Mouse (Mus musculus): Measurements from ENCODE around the gene Rbms1.

Gene Rbms1

DNA sequence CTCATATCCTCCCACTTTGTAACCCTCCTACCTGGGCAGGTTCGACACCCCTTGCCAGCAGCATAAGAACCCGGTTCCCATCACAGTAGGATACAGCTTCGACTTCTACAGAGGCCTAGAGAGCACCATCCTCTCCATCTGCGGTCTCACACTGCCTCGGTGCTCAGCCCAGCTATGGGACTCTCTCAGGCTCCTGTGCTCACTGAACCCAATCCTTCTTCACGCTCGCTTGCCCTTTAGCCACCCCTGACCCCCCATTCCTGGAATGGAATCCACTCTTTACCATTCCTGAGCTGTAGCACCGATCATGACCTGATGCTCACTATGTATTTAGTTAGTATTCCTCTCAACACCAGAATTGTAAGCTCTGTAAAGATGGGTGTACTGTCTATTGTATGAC is 257.6 kb downstream of the Rbms1 start:
- DNase-seq, result no peak

DNA sequence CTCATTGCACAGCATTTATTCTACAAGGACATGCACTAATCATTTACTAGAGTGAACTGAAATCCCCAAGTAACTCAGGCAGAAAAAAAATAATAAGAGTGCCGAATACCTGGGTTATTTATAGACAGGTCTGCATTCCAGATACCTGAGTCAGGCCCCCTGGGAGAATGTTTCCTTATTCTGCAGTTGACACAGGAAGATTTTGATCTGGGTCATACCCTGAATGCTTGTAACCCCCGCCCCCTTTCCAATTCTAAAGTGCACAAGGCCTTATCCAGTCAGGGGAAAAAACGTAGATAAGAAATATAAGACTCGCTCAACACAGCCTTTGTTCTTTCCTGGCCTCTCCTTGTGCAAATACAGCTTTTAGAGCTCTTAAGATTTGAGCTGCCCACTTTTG is 259.7 kb downstream of the Rbms1 start:
- no peak for DNase-seq

DNA sequence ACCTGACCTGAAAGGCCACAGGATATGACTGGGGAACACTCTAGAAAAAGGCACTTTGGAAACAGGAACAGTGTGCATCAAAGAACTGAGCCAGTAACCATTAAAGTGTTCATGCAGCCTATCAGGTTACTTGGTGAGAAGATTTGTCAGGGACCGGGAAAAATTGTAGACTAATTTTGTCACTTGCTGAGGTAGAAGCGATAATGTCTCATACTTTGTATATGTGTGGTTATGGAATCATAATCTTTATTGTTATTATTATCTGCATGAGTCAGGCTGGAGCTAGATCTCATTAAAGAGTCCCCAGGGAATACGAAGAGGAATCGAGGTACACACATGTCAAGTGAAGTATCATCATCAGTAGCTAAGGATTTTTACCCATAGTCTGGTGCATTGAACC is 262.0 kb downstream of the Rbms1 start:
- no peak for DNase-seq

Data from cerebellum, postnatal 36 days (tissue).